Mouse (Mus musculus): ENCODE results near the gene Ccdc159.
A peak's percentile ranks its signal among the peaks of the same experiment; 100 is the strongest.

The Ccdc159 gene

GRCm38 (mm10) chr9:21934021-21934420 lies 6.8 kb downstream of the Ccdc159 start:
- DNase-seq (ENCODE audit: low spot score): no peak

GRCm38 (mm10) chr9:21935466-21936131 lies 8.3 kb downstream of the Ccdc159 start:
- no peak for DNase-seq (ENCODE audit: low spot score)

- peak; percentile 97 for DNase-seq (ENCODE audit: low spot score)
Measured at GRCm38 (mm10) chr9:21936692-21937570, 9.7 kb downstream of the Ccdc159 start, which contains the start of gene Plppr2. Plppr2 (plus strand) TSS chr9:21937033.

- DNase-seq (ENCODE audit: low spot score): no peak
Measured at GRCm38 (mm10) chr9:21937711-21938175, 10.5 kb downstream of the Ccdc159 start.

- DNase-seq (ENCODE audit: low spot score): no peak
Measured at GRCm38 (mm10) chr9:21938234-21938855, 11.1 kb downstream of the Ccdc159 start.

GRCm38 (mm10) chr9:21943046-21943445 lies 15.8 kb downstream of the Ccdc159 start:
- DNase-seq (ENCODE audit: low spot score): no peak

GRCm38 (mm10) chr9:21943638-21944037 lies 16.4 kb downstream of the Ccdc159 start:
- DNase-seq (ENCODE audit: low spot score): no peak

- DNase-seq (ENCODE audit: low spot score): no peak
Measured at GRCm38 (mm10) chr9:21944267-21944666, 17.0 kb downstream of the Ccdc159 start.

- no peak for DNase-seq (ENCODE audit: low spot score)
Measured at GRCm38 (mm10) chr9:21947540-21948130, 20.4 kb downstream of the Ccdc159 start.

GRCm38 (mm10) chr9:21948146-21948545 lies 20.9 kb downstream of the Ccdc159 start:
- DNase-seq (ENCODE audit: low spot score): no peak

GRCm38 (mm10) chr9:21948790-21949189 lies 21.5 kb downstream of the Ccdc159 start:
- no peak for DNase-seq (ENCODE audit: low spot score)

- DNase-seq (ENCODE audit: low spot score): no peak
Measured at GRCm38 (mm10) chr9:21950322-21950721, 23.1 kb downstream of the Ccdc159 start.

GRCm38 (mm10) chr9:21951977-21952376 lies 24.7 kb downstream of the Ccdc159 start:
- DNase-seq (ENCODE audit: low spot score): no peak

- no peak for DNase-seq (ENCODE audit: low spot score)
Measured at GRCm38 (mm10) chr9:21953600-21953999, 26.3 kb downstream of the Ccdc159 start.

GRCm38 (mm10) chr9:21954635-21955034 lies 27.4 kb downstream of the Ccdc159 start:
- DNase-seq (ENCODE audit: low spot score): no peak

- no peak for DNase-seq (ENCODE audit: low spot score)
Measured at GRCm38 (mm10) chr9:21955225-21955569, 27.9 kb downstream of the Ccdc159 start.

- DNase-seq (ENCODE audit: low spot score): peak; percentile 95
Measured at GRCm38 (mm10) chr9:21955570-21956281, 28.5 kb downstream of the Ccdc159 start, which contains the start of gene Swsap1. Swsap1 (plus strand) TSS chr9:21955755.

GRCm38 (mm10) chr9:21958372-21958771 lies 31.1 kb downstream of the Ccdc159 start:
- DNase-seq (ENCODE audit: low spot score): no peak

- DNase-seq (ENCODE audit: low spot score): no peak
Measured at GRCm38 (mm10) chr9:21959244-21959643, 32.0 kb downstream of the Ccdc159 start.

GRCm38 (mm10) chr9:21960135-21960534 lies 32.9 kb downstream of the Ccdc159 start:
- DNase-seq (ENCODE audit: low spot score): no peak

GRCm38 (mm10) chr9:21960558-21961208 lies 33.4 kb downstream of the Ccdc159 start:
- DNase-seq (ENCODE audit: low spot score): no peak

All from ovary, adult 18-20 months (tissue).